Mouse (Mus musculus) E14TG2a.4 (cell line): ENCODE data around the gene Srsf4.

Experiments used
- H3K27me3 ChIP-seq: 2 replicates; pipeline ENCODE4 v1.6.1; 2014; ENCODE audit warnings: low read length, control low read depth; ENCODE audit not compliant: insufficient read depth
- H3K36me3 ChIP-seq: 2 replicates; pipeline ENCODE4 v1.6.1; 2014; ENCODE audit warnings: low read length, control low read depth; ENCODE audit not compliant: insufficient read depth
- H3K4me1 ChIP-seq: replicated peaks from 2 replicates; pipeline ENCODE4 v1.6.1; 2014; ENCODE audit warnings: low read depth, low read length, control low read depth
- H3K4me3 ChIP-seq: replicated peaks from 2 replicates; pipeline ENCODE4 v1.5.1; 2014; ENCODE audit warnings: mild to moderate bottlenecking, low read length
- H3K9me3 ChIP-seq: 2 replicates; pipeline ENCODE4 v1.6.1; 2014; ENCODE audit warnings: low read length, control low read depth
- CTCF ChIP-seq: conservative IDR thresholded peaks from 2 replicates; pipeline ENCODE4 v1.5.1; 2014; ENCODE audit warnings: low read length
- NANOG ChIP-seq: IDR thresholded peaks from 2 replicates; pipeline ENCODE4 v1.6.1; 2014; ENCODE audit warnings: borderline replicate concordance, low read length, mixed read lengths
- POU5F1 ChIP-seq: IDR thresholded peaks from 2 replicates; pipeline ENCODE4 v1.6.1; 2014; ENCODE audit warnings: low read length, borderline replicate concordance

The Srsf4 gene

GRCm38 (mm10) chr4:131915821-131916328, 42.5 kb downstream of the Srsf4 start:
- no peaks in the 10 kb centered on the region for H3K36me3 ChIP-seq
- H3K27me3 ChIP-seq, result peaks cover 76% of the 10 kb centered on the region
- no peaks in the 10 kb centered on the region for H3K9me3 ChIP-seq
- H3K4me1 ChIP-seq, result peaks cover 67% of the 10 kb centered on the region
- H3K4me3 ChIP-seq, result peak overlapping the region; percentile 35; the same call in 1 of the 2 replicates
- TF ChIP-seq CTCF (no peak), NANOG (no peak), POU5F1 (no peak)

GRCm38 (mm10) chr4:131916425-131916824, 43.0 kb downstream of the Srsf4 start:
- Histone ChIP-seq H3K9me3 (no peaks in the 10 kb centered on the region), H3K4me3 (peak overlapping the region; percentile 35; the same call in 1 of the 2 replicates)
- peak; percentile 52 for TF ChIP-seq CTCF
- TF ChIP-seq POU5F1, result no peak
- no peak for TF ChIP-seq NANOG

GRCm38 (mm10) chr4:131917010-131917555, 43.7 kb downstream of the Srsf4 start:
- Histone ChIP-seq H3K36me3 (no peaks in the 10 kb centered on the region), H3K4me3 (no peak overlapping the region), H3K4me1 (peaks cover 59% of the 10 kb centered on the region), H3K27me3 (peaks cover 85% of the 10 kb centered on the region), H3K9me3 (no peaks in the 10 kb centered on the region)
- TF ChIP-seq NANOG (no peak), POU5F1 (no peak), CTCF (no peak)

More at GRCm38 (mm10) chr4:131916425-131916824, 43.0 kb downstream of the Srsf4 start:
- Histone ChIP-seq H3K36me3 (no peaks in the 10 kb centered on the region), H3K27me3 (peaks cover 79% of the 10 kb centered on the region), H3K4me1 (peaks cover 65% of the 10 kb centered on the region)

GRCm38 (mm10) chr4:131918026-131918533, 44.7 kb downstream of the Srsf4 start:
- Histone ChIP-seq H3K4me1 (peaks cover 64% of the 10 kb centered on the region), H3K36me3 (no peaks in the 10 kb centered on the region), H3K4me3 (peak overlapping the region; percentile 76; the same call in 1 of the 2 replicates), H3K27me3 (peaks cover 88% of the 10 kb centered on the region), H3K9me3 (no peaks in the 10 kb centered on the region)
- no peak for TF ChIP-seq NANOG
- TF ChIP-seq POU5F1, result no peak
- no peak for TF ChIP-seq CTCF

GRCm38 (mm10) chr4:131918711-131919500, 45.5 kb downstream of the Srsf4 start:
- H3K4me3 ChIP-seq, result peak overlapping the region; percentile 76
- TF ChIP-seq POU5F1 (no peak), NANOG (no peak), CTCF (no peak)

GRCm38 (mm10) chr4:131919506-131920140, 46.2 kb downstream of the Srsf4 start:
- H3K36me3 ChIP-seq, result peaks cover 2% of the 10 kb centered on the region
- peaks cover 89% of the 10 kb centered on the region for H3K27me3 ChIP-seq
- peak overlapping the region; percentile 76 for H3K4me3 ChIP-seq
- peaks cover 61% of the 10 kb centered on the region for H3K4me1 ChIP-seq
- TF ChIP-seq NANOG (no peak), CTCF (no peak), POU5F1 (no peak)
- no peaks in the 10 kb centered on the region for H3K9me3 ChIP-seq

More at GRCm38 (mm10) chr4:131918711-131919500, 45.5 kb downstream of the Srsf4 start:
- H3K9me3 ChIP-seq, result no peaks in the 10 kb centered on the region
- no peaks in the 10 kb centered on the region for H3K36me3 ChIP-seq
- H3K4me1 ChIP-seq, result peaks cover 64% of the 10 kb centered on the region
- H3K27me3 ChIP-seq, result peaks cover 88% of the 10 kb centered on the region

GRCm38 (mm10) chr4:131920141-131920594, 46.8 kb downstream of the Srsf4 start:
- Histone ChIP-seq H3K4me3 (peak overlapping the region; percentile 76), H3K9me3 (no peaks in the 10 kb centered on the region)
- TF ChIP-seq NANOG (no peak), CTCF (no peak)

More at GRCm38 (mm10) chr4:131920141-131920594, 46.8 kb downstream of the Srsf4 start:
- H3K4me1 ChIP-seq, result peaks cover 56% of the 10 kb centered on the region
- H3K36me3 ChIP-seq, result peaks cover 8% of the 10 kb centered on the region
- H3K27me3 ChIP-seq, result peaks cover 90% of the 10 kb centered on the region
